Mouse (Mus musculus): ENCODE measurements around the gene Dcaf5.

DNA sequence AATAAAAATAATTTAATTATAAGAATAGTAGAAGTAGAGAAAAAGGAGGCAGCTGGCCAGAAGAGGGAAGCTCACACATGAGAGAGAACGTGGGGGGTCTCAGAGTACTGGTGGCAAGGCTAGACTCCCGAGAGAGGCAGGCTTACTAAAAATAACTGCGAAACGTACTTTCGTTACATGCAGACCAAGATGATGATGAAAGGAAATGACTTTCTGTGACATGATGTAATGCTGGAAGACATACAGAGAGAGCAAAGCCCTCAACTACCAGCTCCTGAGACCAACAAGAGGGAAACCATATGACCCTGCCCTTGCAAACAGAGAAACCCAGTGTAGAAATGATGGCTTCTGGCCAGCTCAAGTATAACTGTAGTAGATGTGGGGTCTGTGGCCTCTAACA, 76.1 kb downstream of the Dcaf5 start:
- TF ChIP-seq POLR2A (IDR thresholded peaks at IDR 0.05; ENCODE audit: insufficient read depth, low read depth, low read length) = no peak
- TF ChIP-seq CTCF (IDR thresholded peaks at IDR 0.05) = no peak
- TF ChIP-seq EP300 (IDR thresholded peaks at IDR 0.05; ENCODE audit: insufficient read depth, low read depth, low read length) = no peak
